Mouse (Mus musculus) ES-E14 (cell line): Measurements from ENCODE around the gene Rbfox3. TPM values are rescaled to one million over a fixed set of nuclear protein-coding genes. Genes with fewer than 3 reads are reported as not detected.
A peak's percentile ranks its signal among the peaks of the same experiment; 100 is the strongest.

Experiments used
- DNase-seq: peaks from one replicate; pipeline ENCODE4 v3.0.0-alpha.2; 2013; ENCODE audit warnings: low read depth, low spot score
- H3K27ac ChIP-seq: 2 replicates; pipeline ENCODE4 v1.5.1; 2012; ENCODE audit warnings: low read depth, mild to moderate bottlenecking, low read length, moderate library complexity, mixed read lengths; ENCODE audit not compliant: poor library complexity, insufficient read depth, severe bottlenecking
- H3K36me3 ChIP-seq: 2 replicates; pipeline ENCODE4 v1.6.1; 2012; ENCODE audit warnings: mild to moderate bottlenecking, low read length, moderate library complexity, mixed read lengths; ENCODE audit not compliant: control insufficient read depth, poor library complexity, insufficient read depth, severe bottlenecking
- H3K4me1 ChIP-seq, 2 experiments: fragments of 150-350 bp in 1 of 2; sonication (generic) in 1 of 2; 2 replicates each; pipeline ENCODE4 v1.6.1; 2012; ENCODE audit warnings: low read length in 2 of 2, mild to moderate bottlenecking in 1 of 2, mixed read lengths in 1 of 2; ENCODE audit not compliant: control insufficient read depth in 2 of 2, insufficient read depth in 2 of 2, poor library complexity in 1 of 2
- H3K4me3 ChIP-seq, 2 experiments: fragments of 150-350 bp in 1 of 2; sonication (generic) in 1 of 2; 2 replicates each; pipeline ENCODE4 v1.5.1; 2012; ENCODE audit warnings: low read length in 2 of 2, low read depth in 1 of 2, mild to moderate bottlenecking in 1 of 2, mixed read lengths in 1 of 2; ENCODE audit not compliant: insufficient read depth in 1 of 2, poor library complexity in 1 of 2, severe bottlenecking in 1 of 2
- H3K9ac ChIP-seq: 2 replicates; pipeline ENCODE4 v1.6.1; 2012; ENCODE audit warnings: low read depth, mild to moderate bottlenecking, low read length, mixed read lengths; ENCODE audit not compliant: poor library complexity, insufficient read depth, severe bottlenecking
- H3K9me3 ChIP-seq: fragments of 150-350 bp; sonication (generic); 2 replicates; pipeline ENCODE4 v1.6.1; 2012; ENCODE audit warnings: low read depth, mild to moderate bottlenecking, low read length; ENCODE audit not compliant: control insufficient read depth, insufficient read depth
- CHD2 ChIP-seq: IDR thresholded peaks from 2 replicates; pipeline ENCODE4 v1.6.1; 2014; ENCODE audit warnings: mild to moderate bottlenecking, low read depth, low read length, inconsistent platforms
- HCFC1 ChIP-seq: IDR thresholded peaks from 2 replicates; pipeline ENCODE4 v1.6.1; 2012; ENCODE audit warnings: low read length, inconsistent platforms, borderline replicate concordance; ENCODE audit not compliant: insufficient read depth
- MAFK ChIP-seq: IDR thresholded peaks from 2 replicates; pipeline ENCODE4 v1.6.1; 2014; ENCODE audit warnings: mild to moderate bottlenecking, low read depth, low read length, inconsistent platforms; ENCODE audit not compliant: insufficient read depth
- ZC3H11A ChIP-seq: IDR thresholded peaks from 2 replicates; pipeline ENCODE4 v1.6.1; 2012; ENCODE audit warnings: low read depth, mild to moderate bottlenecking, inconsistent platforms, low read length, borderline replicate concordance
- ZNF384 ChIP-seq: IDR thresholded peaks from 2 replicates; pipeline ENCODE4 v1.6.1; 2012; ENCODE audit warnings: low read depth, low read length, inconsistent platforms
- in situ Hi-C, 2 experiments: fragments of 600-800 bp; cut with MboI; formaldehyde crosslinking; loops; one replicate each; pipeline ENCODE4 v1.15.1; 2025; ENCODE audit warnings: low sequenced_read_pairs in 2 of 2, inconsistent platforms in 1 of 2; ENCODE audit not compliant: unreplicated experiment in 2 of 2
- total RNA-seq: library from RNA; depleted of rRNA; stranded (reverse); fragments of 300-350 nt; gene quantifications from 2 replicates; pipeline ENCODE4 v1.2.3, GENCODE M21; 2012

The Rbfox3 gene
- total RNA-seq, 1 experiment = 0.45 TPM

DNA sequence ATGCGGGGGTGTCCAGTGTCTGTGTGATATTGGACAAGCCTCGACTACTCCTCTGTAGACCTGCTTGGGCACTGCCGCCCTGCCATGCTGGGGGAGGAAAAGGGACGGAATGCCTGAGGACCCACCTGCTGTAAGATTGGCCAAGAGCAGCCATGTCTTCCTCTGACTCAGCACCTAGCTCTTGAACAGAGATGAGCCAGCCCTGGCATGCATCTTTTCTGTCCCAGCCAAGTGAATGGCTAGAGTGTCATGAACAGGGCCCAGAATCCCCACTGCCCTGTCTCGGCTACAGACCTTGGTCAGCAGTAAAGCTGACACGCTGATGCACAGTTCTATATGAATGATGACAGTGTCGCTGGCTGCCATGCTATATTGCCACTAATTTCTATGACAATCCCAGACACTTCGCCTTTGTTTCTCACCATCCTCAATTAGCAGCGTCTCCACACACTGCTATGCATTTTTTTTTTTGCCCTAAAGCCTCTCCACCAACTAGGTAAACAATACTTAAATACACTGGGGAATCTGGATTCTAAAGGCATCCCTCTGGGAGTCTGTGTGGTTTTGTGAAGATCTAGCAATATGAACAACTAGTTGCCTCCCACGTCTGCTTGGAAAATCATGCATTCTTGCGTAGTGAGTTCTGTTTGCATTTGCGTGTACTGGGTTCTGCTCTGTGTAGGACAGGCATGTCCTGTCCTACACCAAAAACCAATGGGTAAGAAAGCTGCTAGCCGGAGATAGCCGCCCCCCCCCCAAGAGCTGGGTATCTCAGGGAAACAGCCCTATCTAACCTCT is 257.7 kb downstream of the Rbfox3 start:
- DNase-seq = no peak
- Histone ChIP-seq H3K9ac (no peak overlapping the region), H3K4me1 (peaks cover 0 to 2% of the 10 kb centered on the region in 2 experiments; a peak in 1 of 4 replicates), H3K27ac (no peak overlapping the region), H3K9me3 (no peaks in the 10 kb centered on the region), H3K36me3 (no peaks in the 10 kb centered on the region), H3K4me3 (no peak overlapping the region)
- TF ChIP-seq ZC3H11A = no peak
- in situ Hi-C loops = no loop called here

DNA sequence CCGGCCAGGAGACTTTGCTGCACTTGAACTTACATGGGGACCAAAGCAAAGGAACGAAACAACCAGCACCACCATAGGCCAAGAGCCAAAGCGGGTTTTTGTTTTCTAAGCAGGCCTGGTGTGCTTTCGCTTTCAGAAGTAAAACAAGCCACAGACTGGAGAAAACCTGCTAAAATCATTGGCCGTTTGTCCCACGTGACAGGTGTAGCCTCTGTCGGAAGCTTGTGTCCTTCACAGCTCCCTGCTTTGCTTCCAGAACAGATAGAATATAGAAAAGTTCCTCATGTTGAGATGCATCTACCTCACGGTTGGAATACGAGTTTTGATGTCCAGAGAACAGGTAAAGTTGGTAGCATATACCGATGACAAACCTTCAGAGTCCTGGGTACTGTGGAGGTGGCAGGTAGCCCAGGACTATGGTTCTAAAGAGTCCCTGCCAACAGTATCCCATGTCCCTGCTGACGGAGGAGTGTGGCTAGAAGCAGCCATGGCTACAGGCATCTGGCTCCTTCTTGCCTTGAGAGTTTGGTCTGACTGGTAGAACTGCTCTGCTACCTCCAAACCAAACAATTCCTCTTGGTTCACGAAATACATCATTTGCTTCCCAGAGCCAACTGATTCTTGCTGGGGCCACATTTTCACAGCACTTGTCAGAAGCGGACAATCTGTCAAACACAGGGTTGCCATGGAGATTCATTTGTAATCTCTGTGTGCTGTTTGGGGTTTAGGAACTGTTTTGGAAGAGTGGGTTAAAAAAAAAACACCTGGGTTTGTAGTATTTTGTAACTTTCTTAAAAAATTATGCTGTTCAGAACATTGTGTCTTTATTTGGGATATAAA is 258.8 kb downstream of the Rbfox3 start:
- Histone ChIP-seq H3K4me1 (peaks cover 0 to 2% of the 10 kb centered on the region in 2 experiments; a peak in 1 of 4 replicates), H3K27ac (no peak overlapping the region), H3K9ac (no peak overlapping the region), H3K36me3 (no peaks in the 10 kb centered on the region), H3K9me3 (no peaks in the 10 kb centered on the region), H3K4me3 (no peak overlapping the region)
- TF ChIP-seq HCFC1 = no peak
- TF ChIP-seq CHD2 = no peak
- in situ Hi-C loops = no loop called here
- DNase-seq = no peak

GRCm38 (mm10) chr11:118648369-118648768 is 263.0 kb downstream of the Rbfox3 start:
- Histone ChIP-seq H3K27ac (no peak overlapping the region), H3K4me1 (no peaks in the 10 kb centered on the region), H3K9ac (no peak overlapping the region), H3K9me3 (no peaks in the 10 kb centered on the region), H3K36me3 (no peaks in the 10 kb centered on the region), H3K4me3 (no peak overlapping the region)
- TF ChIP-seq MAFK = no peak
- TF ChIP-seq ZNF384 = no peak
- TF ChIP-seq CHD2 = no peak
- no peak for TF ChIP-seq HCFC1
- peak; percentile 31 for DNase-seq
- in situ Hi-C loops = no loop called here

DNA sequence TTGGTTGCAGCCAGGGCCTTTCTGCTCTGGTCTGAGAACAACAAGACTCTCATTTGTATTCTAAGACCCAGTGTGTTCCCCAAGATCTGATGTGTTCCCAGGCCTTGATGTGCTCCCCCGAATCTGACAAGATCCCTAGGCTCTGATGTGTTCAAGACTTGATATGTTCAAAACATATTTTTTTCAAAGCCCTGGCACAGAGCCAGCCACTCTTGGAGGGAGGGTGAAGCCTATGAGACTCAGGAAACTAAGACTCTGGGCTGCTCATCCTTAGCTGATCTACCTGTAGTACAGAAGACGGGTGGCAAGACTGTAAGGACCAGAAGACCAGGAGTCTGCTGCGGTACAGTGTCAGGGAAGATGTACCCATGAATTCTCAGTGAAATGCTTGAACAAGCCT is 264.5 kb downstream of the Rbfox3 start:
- Histone ChIP-seq H3K9me3 (no peaks in the 10 kb centered on the region), H3K4me3 (no peak overlapping the region), H3K9ac (no peak overlapping the region), H3K36me3 (no peaks in the 10 kb centered on the region), H3K27ac (no peak overlapping the region), H3K4me1 (no peaks in the 10 kb centered on the region)
- in situ Hi-C loops = no loop called here
- DNase-seq = no peak
- TF ChIP-seq MAFK = no peak
- no peak for TF ChIP-seq ZC3H11A
- no peak for TF ChIP-seq HCFC1
- TF ChIP-seq ZNF384 = no peak
- no peak for TF ChIP-seq CHD2
